Mouse (Mus musculus): ENCODE measurements around the gene Ugt1a2.

- no peak for TF ChIP-seq CTCF (IDR thresholded peaks at IDR 0.05; ENCODE audit: insufficient read depth, low read length)
- TF ChIP-seq POLR2A (IDR thresholded peaks at IDR 0.05; ENCODE audit: borderline replicate concordance, extremely low read depth, low read depth, low read length), result no peak
Measured at GRCm38 (mm10) chr1:88266123-88266522, 65.7 kb downstream of the Ugt1a2 start.

Data from lung, adult 2 months (tissue).